Mouse (Mus musculus) stomach, embryonic 14.5 days (tissue): ENCODE results near the gene Col4a4. TPM values are rescaled to one million over a fixed set of nuclear protein-coding genes. Genes with fewer than 3 reads are reported as not detected.

Experiments
- ATAC-seq: fragments of 200-750 bp; cut with Nextera tagmentation; 2 replicates; pipeline ENCODE4 v1.8.0; 2017; ENCODE audit warnings: low read depth, moderate TSS enrichment; ENCODE audit not compliant: insufficient number of reproducible peaks, insufficient read depth, low FRiP score
- H3K27ac ChIP-seq: fragments of 300-500 bp; sonication (generic); 2 replicates; pipeline ENCODE4 v1.5.1; 2014; ENCODE audit warnings: mild to moderate bottlenecking, low read length, moderate library complexity, mixed read lengths
- H3K27me3 ChIP-seq: fragments of 300-500 bp; sonication (generic); 2 replicates; pipeline ENCODE4 v1.6.1; 2014; ENCODE audit warnings: low read length, control low read depth, mixed read lengths; ENCODE audit not compliant: control insufficient read depth, insufficient read depth
- H3K36me3 ChIP-seq: fragments of 300-500 bp; sonication (generic); 2 replicates; pipeline ENCODE4 v1.6.1; 2014; ENCODE audit warnings: mild to moderate bottlenecking, control low read depth, low read length, moderate library complexity, mixed read lengths; ENCODE audit not compliant: control insufficient read depth, insufficient read depth
- H3K4me1 ChIP-seq: fragments of 300-500 bp; sonication (generic); 2 replicates; pipeline ENCODE4 v1.6.1; 2014; ENCODE audit warnings: low read length, control low read depth, mixed read lengths; ENCODE audit not compliant: control insufficient read depth, insufficient read depth
- H3K4me2 ChIP-seq: fragments of 300-500 bp; sonication (generic); replicated peaks from 2 replicates; pipeline ENCODE4 v1.6.1; 2014; ENCODE audit warnings: low read depth, low read length, control low read depth
- H3K4me3 ChIP-seq: fragments of 300-500 bp; sonication (generic); 2 replicates; pipeline ENCODE4 v1.5.1; 2014; ENCODE audit warnings: low read depth, low read length, control low read depth
- H3K9ac ChIP-seq: fragments of 300-500 bp; sonication (generic); replicated peaks from 2 replicates; pipeline ENCODE4 v1.6.1; 2014; ENCODE audit warnings: low read depth, mild to moderate bottlenecking, control low read depth, low read length, moderate library complexity, mixed read lengths
- H3K9me3 ChIP-seq: fragments of 300-500 bp; sonication (generic); 2 replicates; pipeline ENCODE4 v1.6.1; 2016; ENCODE audit warnings: low read depth, low read length, control low read depth; ENCODE audit not compliant: control insufficient read depth
- WGBS: fragments of 180-500 bp; shearing (Covaris S2); extraction: QIAGEN DNeasy Blood & Tissue Kit; methylation state at CpG from one replicate; pipeline ENCODE4 v1.1.7; 2014; 5-methylcytosine and 5-hydroxymethylcytosine counted together
- polyA plus RNA-seq: library from polyadenylated mRNA; unstranded; fragments of >200 nt; fragmentation: Nextera tagmentation; extraction: Ambion mirVana; gene quantifications from 2 replicates; pipeline ENCODE4 v1.2.1, GENCODE M21; 2014

Gene Col4a4
- polyA plus RNA-seq, 1 experiment from 2014 or later = 0.90 TPM

DNA sequence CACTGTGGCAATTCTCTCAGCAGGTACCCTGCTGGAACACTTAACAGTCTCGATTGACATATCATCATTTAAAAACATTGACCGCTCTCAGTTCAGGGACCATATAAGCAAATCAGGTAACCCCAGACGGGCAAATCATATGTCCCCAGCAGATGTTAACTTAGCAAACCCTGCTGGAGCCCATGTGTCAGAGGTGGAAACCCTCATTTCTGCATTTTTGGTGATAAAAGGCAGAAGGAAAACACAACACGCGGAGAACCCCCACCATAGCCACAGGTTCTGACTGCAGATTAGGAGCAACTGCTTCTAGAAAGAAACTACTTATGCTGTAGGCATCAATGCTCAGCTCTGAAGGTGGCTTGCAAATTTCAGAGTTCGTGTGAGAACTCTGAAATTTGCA lies 38.3 kb upstream of the Col4a4 start:
- no peaks in the 10 kb centered on the region for H3K9me3 ChIP-seq
- no peak overlapping the region for H3K4me2 ChIP-seq
- no peak for ATAC-seq
- H3K36me3 ChIP-seq = no peaks in the 10 kb centered on the region
- H3K4me3 ChIP-seq = no peak overlapping the region
- H3K27me3 ChIP-seq = no peaks in the 10 kb centered on the region
- H3K4me1 ChIP-seq = no peaks in the 10 kb centered on the region
- no peak overlapping the region for H3K27ac ChIP-seq
- no peak overlapping the region for H3K9ac ChIP-seq
- WGBS = 79% methylated on average over 6 of the region's 6 CpGs

GRCm38 (mm10) chr1:82619981-82620380 lies 33.3 kb upstream of the Col4a4 start:
- no peaks in the 10 kb centered on the region for H3K27me3 ChIP-seq
- no peaks in the 10 kb centered on the region for H3K9me3 ChIP-seq
- no peaks in the 10 kb centered on the region for H3K4me1 ChIP-seq
- no peak overlapping the region for H3K4me2 ChIP-seq
- H3K36me3 ChIP-seq = no peaks in the 10 kb centered on the region
- WGBS = 82% methylated on average over 5 of the region's 5 CpGs
- ATAC-seq = no peak
- no peak overlapping the region for H3K4me3 ChIP-seq
- no peak overlapping the region for H3K27ac ChIP-seq
- H3K9ac ChIP-seq = no peak overlapping the region

DNA sequence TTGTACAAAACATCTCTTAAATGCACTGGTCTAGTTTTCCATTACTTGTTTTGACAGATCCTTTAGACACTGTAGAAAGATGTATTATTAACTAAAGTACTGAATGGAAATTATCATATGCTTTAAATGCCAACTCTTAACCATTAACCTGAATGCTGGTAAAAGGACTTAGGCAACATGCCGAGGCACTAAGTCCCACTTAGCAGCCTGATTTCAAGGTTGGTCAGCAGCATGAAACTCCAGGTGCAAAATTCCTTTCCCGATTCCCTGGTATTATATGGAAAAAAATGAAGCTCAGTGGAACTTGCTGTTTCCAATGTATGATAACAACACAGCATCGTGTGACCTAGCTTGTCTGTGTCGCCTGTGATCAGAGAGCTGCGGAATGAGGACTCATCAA lies 31.9 kb upstream of the Col4a4 start:
- Histone ChIP-seq H3K36me3 (no peaks in the 10 kb centered on the region), H3K4me3 (no peak overlapping the region), H3K9me3 (no peaks in the 10 kb centered on the region), H3K27me3 (no peaks in the 10 kb centered on the region), H3K9ac (no peak overlapping the region), H3K4me2 (no peak overlapping the region), H3K4me1 (no peaks in the 10 kb centered on the region), H3K27ac (no peak overlapping the region)
- no peak for ATAC-seq
- 81% methylated on average over 5 of the region's 5 CpGs for WGBS

GRCm38 (mm10) chr1:82618001-82618400 lies 31.4 kb upstream of the Col4a4 start:
- H3K9me3 ChIP-seq = no peaks in the 10 kb centered on the region
- H3K27me3 ChIP-seq = no peaks in the 10 kb centered on the region
- no peaks in the 10 kb centered on the region for H3K36me3 ChIP-seq
- WGBS = 70% methylated on average over 5 of the region's 5 CpGs
- no peak overlapping the region for H3K4me3 ChIP-seq
- ATAC-seq = no peak
- H3K4me2 ChIP-seq = no peak overlapping the region
- H3K4me1 ChIP-seq = no peaks in the 10 kb centered on the region
- H3K27ac ChIP-seq = no peak overlapping the region
- no peak overlapping the region for H3K9ac ChIP-seq

DNA sequence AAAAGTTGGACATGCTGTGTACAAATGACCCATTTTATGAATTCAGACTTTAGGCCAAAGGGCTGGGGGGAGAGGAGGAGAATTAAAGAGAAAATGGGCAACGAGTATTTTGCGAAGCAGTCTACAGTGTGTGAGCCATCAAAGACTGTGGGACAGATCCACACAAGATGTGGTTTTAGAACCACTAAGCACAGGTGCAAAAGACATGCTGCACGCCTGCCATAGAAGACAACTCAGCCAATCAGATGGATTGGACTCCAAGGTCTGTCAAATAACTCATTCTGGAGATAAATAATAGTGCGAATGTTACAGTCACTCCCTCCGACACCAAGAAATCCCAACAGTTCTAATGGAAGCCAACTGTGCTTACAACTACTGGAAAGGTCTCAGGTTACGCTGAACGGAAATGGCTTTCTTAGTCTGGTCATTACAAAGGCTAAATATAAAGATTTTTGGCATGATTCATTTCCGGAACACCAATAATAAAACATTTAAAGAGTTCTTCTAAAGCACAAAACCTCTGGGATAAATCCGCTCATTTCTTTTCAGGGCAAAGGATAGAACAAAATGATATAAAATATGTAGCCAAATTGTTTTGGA lies 25.5 kb upstream of the Col4a4 start:
- WGBS = 41% methylated on average over 9 of the region's 9 CpGs
- H3K9ac ChIP-seq = no peak overlapping the region
- H3K4me2 ChIP-seq = no peak overlapping the region
- no peak for ATAC-seq
- H3K4me3 ChIP-seq = no peak overlapping the region
- H3K9me3 ChIP-seq = no peaks in the 10 kb centered on the region
- H3K27me3 ChIP-seq = no peaks in the 10 kb centered on the region
- H3K4me1 ChIP-seq = peaks cover 3% of the 10 kb centered on the region; the same call in 1 of the 2 replicates
- H3K27ac ChIP-seq = no peak overlapping the region
- no peaks in the 10 kb centered on the region for H3K36me3 ChIP-seq

GRCm38 (mm10) chr1:82608646-82609262 lies 22.1 kb upstream of the Col4a4 start:
- Histone ChIP-seq H3K36me3 (no peaks in the 10 kb centered on the region), H3K27me3 (no peaks in the 10 kb centered on the region), H3K4me2 (no peak overlapping the region), H3K4me3 (no peak overlapping the region), H3K4me1 (peaks cover 3% of the 10 kb centered on the region; the same call in 1 of the 2 replicates), H3K9me3 (no peaks in the 10 kb centered on the region), H3K9ac (no peak overlapping the region), H3K27ac (no peak overlapping the region)
- 69% methylated on average over 9 of the region's 9 CpGs for WGBS
- no peak for ATAC-seq

DNA sequence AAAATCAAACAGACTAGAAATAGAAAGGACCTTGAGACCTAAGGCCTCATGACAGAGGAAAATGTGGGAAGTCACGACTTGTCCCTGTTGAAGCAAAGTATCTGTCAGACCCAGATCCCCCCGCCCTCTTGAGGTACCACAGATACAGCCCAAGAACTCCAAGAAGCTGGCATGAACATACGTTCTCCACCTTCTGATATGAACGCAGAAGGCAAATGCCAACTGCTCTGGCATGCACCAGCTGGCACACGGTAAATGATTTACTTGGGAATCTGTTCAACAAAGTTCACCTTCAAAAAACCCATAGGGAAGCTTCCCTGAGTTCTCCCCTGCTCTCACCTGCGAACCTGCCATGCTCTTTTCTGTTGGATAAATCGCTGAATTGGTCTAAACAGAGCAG lies 19.2 kb upstream of the Col4a4 start:
- Histone ChIP-seq H3K9me3 (no peaks in the 10 kb centered on the region), H3K4me3 (no peak overlapping the region), H3K27ac (no peak overlapping the region), H3K27me3 (no peaks in the 10 kb centered on the region), H3K4me2 (no peak overlapping the region), H3K4me1 (no peaks in the 10 kb centered on the region), H3K9ac (no peak overlapping the region), H3K36me3 (no peaks in the 10 kb centered on the region)
- 85% methylated on average over 7 of the region's 7 CpGs for WGBS
- ATAC-seq = no peak

DNA sequence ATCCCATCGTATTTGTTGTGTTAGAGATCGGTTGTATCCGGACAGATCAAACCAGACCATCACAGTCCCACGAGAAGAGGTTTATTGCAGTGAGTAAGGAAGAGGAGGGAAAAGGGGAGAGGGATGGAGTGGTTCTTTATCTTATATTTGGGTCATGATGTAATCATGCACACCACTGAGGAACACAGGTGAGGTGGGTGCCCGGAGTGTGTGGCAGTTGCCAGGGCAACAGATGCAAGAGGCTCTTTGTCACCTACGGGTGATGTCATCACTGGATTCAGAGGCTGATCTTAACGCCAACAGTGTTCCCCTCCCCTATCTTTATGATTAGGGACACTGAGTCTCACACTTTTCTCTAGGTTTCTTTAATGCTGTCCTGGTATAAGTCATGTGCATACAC lies 18.7 kb upstream of the Col4a4 start:
- no peak for ATAC-seq

More for the DNA sequence above, 18.7 kb upstream of the Col4a4 start:
- Histone ChIP-seq H3K4me1 (no peaks in the 10 kb centered on the region), H3K9ac (no peak overlapping the region), H3K4me2 (no peak overlapping the region), H3K27me3 (no peaks in the 10 kb centered on the region), H3K36me3 (no peaks in the 10 kb centered on the region), H3K27ac (no peak overlapping the region), H3K9me3 (no peaks in the 10 kb centered on the region; the same call in 1 of the 2 replicates), H3K4me3 (no peak overlapping the region)
- WGBS = 86% methylated on average over 7 of the region's 7 CpGs
